Mouse (Mus musculus) hindbrain, embryonic 14.5 days (tissue): ENCODE results near the gene Zfp740. TPM values are rescaled to one million over a fixed set of nuclear protein-coding genes. Genes with fewer than 3 reads are reported as not detected.

Source experiments
- ATAC-seq: fragments of 200-750 bp; cut with Nextera tagmentation; 2 replicates; pipeline ENCODE4 v1.8.0; 2017; ENCODE audit warnings: moderate number of reproducible peaks, mild to moderate bottlenecking, moderate TSS enrichment, moderate library complexity; ENCODE audit not compliant: low FRiP score
- DNase-seq: peaks from one replicate; pipeline ENCODE4 v3.0.0-alpha.2; 2015; ENCODE audit warnings: low spot score
- H3K27ac ChIP-seq: fragments of 300-500 bp; sonication (generic); 2 replicates; pipeline ENCODE4 v1.5.1; 2014; ENCODE audit warnings: mild to moderate bottlenecking, moderate library complexity
- H3K27me3 ChIP-seq: fragments of 300-500 bp; sonication (generic); 2 replicates; pipeline ENCODE4 v1.6.1; 2014; ENCODE audit warnings: mild to moderate bottlenecking, low read length, mixed read lengths; ENCODE audit not compliant: control insufficient read depth, insufficient read depth
- H3K36me3 ChIP-seq: fragments of 300-500 bp; sonication (generic); replicated peaks from 2 replicates; pipeline ENCODE4 v1.6.1; 2014; ENCODE audit not compliant: control insufficient read depth, insufficient read depth
- H3K4me1 ChIP-seq: fragments of 300-500 bp; sonication (generic); replicated peaks from 2 replicates; pipeline ENCODE4 v1.6.1; 2014; ENCODE audit warnings: antibody characterized with exemption, low read length, mixed read lengths; ENCODE audit not compliant: control insufficient read depth, insufficient read depth
- H3K4me2 ChIP-seq: fragments of 300-500 bp; sonication (generic); replicated peaks from 2 replicates; pipeline ENCODE4 v1.6.1; 2014; ENCODE audit warnings: mild to moderate bottlenecking, moderate library complexity
- H3K4me3 ChIP-seq: fragments of 300-500 bp; sonication (generic); replicated peaks from 2 replicates; pipeline ENCODE4 v1.5.1; 2014; ENCODE audit warnings: mild to moderate bottlenecking, low read length
- H3K9ac ChIP-seq: fragments of 300-500 bp; sonication (generic); 2 replicates; pipeline ENCODE4 v1.6.1; 2014
- H3K9me3 ChIP-seq: fragments of 300-500 bp; sonication (generic); 2 replicates; pipeline ENCODE4 v1.6.1; 2016; ENCODE audit warnings: low read length; ENCODE audit not compliant: control insufficient read depth
- WGBS: fragments of 180-500 bp; shearing (Covaris S2); extraction: QIAGEN DNeasy Blood & Tissue Kit; methylation state at CpG from one replicate; pipeline ENCODE4 v1.1.7; 2014; 5-methylcytosine and 5-hydroxymethylcytosine counted together
- polyA plus RNA-seq: library from polyadenylated mRNA; unstranded; fragments of >200 nt; fragmentation: Nextera tagmentation; extraction: Ambion mirVana; gene quantifications from 2 replicates; pipeline ENCODE4 v1.2.1, GENCODE M21; 2014

Gene Zfp740
- polyA plus RNA-seq, 1 experiment from 2014 or later: 45.4 TPM

DNA sequence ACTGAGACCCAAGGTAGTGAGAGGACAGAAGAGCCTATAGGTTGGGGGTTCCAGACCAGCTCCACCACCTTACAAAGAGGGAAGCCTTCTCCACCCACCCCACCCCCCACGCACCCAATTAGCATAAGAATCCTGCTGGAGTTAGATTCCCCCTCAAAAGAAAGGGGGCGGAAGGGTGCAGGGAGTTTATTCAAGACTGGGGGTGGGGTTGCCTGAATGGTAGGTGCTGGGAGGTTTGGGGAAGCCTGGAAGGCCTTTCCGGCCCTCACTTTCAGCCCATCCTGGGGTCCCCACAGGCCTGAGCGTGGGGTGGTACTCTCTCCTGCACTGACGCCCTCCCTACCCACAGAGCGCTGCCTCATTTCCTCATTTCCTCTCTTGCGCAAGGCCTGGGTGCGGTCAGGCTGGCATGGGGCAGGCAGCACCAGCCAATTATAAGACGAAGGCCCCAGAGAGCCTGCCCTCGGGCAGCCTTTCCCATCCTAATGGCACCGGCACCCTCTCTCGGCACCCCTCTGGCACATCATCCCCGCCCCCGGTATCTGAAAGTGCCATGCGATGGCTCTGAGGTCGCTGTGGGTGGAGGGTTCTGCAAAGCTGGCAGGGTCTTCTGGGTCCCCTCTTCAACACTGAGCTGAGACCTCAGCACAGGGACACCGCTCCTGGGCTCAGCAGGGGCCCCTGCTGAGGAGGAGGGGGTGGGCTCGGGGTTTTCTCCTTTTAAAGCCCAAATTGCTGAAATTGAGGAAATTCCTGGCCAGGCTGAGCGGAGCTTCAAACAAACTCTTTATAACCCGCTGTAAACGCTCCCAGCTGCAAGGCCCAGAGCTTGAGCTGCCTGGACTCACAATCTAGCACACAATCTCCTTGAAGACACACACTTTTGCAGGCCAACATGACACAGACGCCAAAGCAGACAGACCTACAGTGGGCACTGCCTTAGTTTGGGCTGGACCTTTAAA, 40.5 kb downstream of the Zfp740 start:
- ATAC-seq: no peak
- peaks cover 50% of the 10 kb centered on the region for H3K27me3 ChIP-seq

GRCm38 (mm10) chr15:102244306-102245191, 41.5 kb downstream of the Zfp740 start:
- Histone ChIP-seq H3K4me3 (peak overlapping the region; percentile 48), H3K4me1 (peaks cover 38% of the 10 kb centered on the region; the same call in 1 of the 2 replicates), H3K27ac (0 out of 2 replicates have a peak overlapping the region, but pooled peaks have one; percentile 14), H3K4me2 (peak overlapping the region; percentile 98), H3K27me3 (peaks cover 61% of the 10 kb centered on the region), H3K9ac (peak overlapping the region; percentile 39), H3K36me3 (no peaks in the 10 kb centered on the region), H3K9me3 (no peaks in the 10 kb centered on the region)
- no peak for DNase-seq
- 8% methylated on average over 19 of the region's 19 CpGs for WGBS
- no peak for ATAC-seq

More for the DNA sequence above, 40.5 kb downstream of the Zfp740 start:
- H3K4me1 ChIP-seq: peaks cover 38% of the 10 kb centered on the region; the same call in 1 of the 2 replicates
- H3K4me3 ChIP-seq: peak overlapping the region; percentile 5; the same call in 1 of the 2 replicates
- DNase-seq: no peak
- peak overlapping the region; percentile 39; the same call in 1 of the 2 replicates for H3K9ac ChIP-seq
- H3K27ac ChIP-seq: 0 out of 2 replicates have a peak overlapping the region, but pooled peaks have one; percentile 14
- H3K9me3 ChIP-seq: no peaks in the 10 kb centered on the region
- peak overlapping the region; percentile 98 for H3K4me2 ChIP-seq
- no peaks in the 10 kb centered on the region for H3K36me3 ChIP-seq
- 14% methylated on average over 22 of the region's 22 CpGs for WGBS

GRCm38 (mm10) chr15:102245461-102245881, 42.4 kb downstream of the Zfp740 start:
- Histone ChIP-seq H3K4me2 (peak overlapping the region; percentile 98), H3K27ac (no peak overlapping the region), H3K9me3 (no peaks in the 10 kb centered on the region), H3K27me3 (peaks cover 66% of the 10 kb centered on the region), H3K4me1 (peaks cover 38% of the 10 kb centered on the region; the same call in 1 of the 2 replicates), H3K9ac (peak overlapping the region; percentile 67), H3K4me3 (peak overlapping the region; percentile 48), H3K36me3 (no peaks in the 10 kb centered on the region)
- no peak for DNase-seq
- 4% methylated on average over 14 of the region's 14 CpGs for WGBS
- no peak for ATAC-seq

DNA sequence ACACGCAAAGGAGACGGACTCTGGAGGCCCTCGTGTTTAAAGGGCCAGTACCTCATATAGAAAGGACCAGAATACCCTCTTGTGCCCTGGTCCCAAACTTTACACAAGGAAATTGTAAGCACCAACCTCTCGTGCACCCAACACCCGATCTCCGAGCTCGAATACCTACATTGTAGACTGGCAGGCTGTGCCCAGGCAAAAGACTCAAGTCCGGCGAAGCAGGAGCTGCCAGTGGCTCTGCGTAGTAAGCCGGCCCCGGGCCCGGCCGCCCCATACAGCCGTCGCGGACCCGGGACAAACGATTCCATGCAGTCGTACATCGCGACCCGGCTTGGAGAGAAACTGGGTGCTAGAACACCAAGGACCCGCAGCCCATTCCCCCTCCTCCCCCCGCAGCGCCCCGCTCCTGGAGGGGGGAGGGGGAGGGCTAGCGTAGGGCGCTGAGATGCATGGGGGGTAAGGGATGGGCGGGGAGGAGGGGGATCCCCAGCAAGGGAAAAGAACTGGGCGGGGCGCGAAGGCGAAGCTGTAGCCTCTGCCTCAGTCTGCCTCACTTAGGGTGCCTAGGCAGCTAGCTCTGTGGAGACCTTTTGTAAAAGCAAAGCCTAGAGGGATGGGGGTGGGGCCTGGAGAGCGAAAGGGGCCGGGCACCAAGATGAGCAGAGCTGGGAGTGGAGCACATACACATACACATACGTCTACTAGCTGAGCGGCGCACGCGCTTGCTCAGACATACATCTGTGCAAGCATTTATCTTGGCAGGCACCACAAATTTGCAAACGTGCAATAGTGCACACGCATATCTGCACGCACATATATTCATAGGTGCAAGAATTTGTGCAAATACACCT, 43.1 kb downstream of the Zfp740 start:
- peak; percentile 81 for ATAC-seq
- under 1% methylated on average over 37 of the region's 44 CpGs for WGBS
- peaks cover 66% of the 10 kb centered on the region for H3K27me3 ChIP-seq

DNA sequence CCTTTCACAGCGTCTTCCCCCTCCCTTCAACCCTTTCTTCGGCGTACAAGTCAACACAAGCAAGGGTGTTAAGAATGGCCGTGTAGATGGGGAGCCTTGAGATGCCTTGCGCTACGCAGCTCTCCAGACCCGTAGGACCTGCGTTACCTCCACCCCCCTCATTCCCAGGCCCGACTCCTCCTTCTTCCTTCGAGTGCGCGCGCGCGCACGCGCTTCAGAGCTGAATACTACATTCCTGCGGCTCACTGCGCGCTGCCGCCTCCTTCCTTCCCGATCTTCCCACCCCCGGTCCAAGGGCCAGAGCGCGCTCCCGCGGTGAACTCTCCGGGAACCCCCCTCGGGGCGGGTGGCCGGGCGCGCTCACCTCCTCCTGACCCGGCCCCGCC, 43.8 kb downstream of the Zfp740 start:
- Histone ChIP-seq H3K9ac (peak overlapping the region; percentile 67), H3K4me3 (peak overlapping the region; percentile 48), H3K4me1 (peaks cover 38% of the 10 kb centered on the region; the same call in 1 of the 2 replicates), H3K9me3 (no peaks in the 10 kb centered on the region), H3K27me3 (peaks cover 70% of the 10 kb centered on the region), H3K36me3 (no peaks in the 10 kb centered on the region), H3K27ac (peak overlapping the region; percentile 84), H3K4me2 (peak overlapping the region; percentile 98)
- under 1% methylated on average over 26 of the region's 35 CpGs for WGBS
- peak; percentile 89 for DNase-seq
- peak; percentile 81 for ATAC-seq

More for the DNA sequence above, 43.1 kb downstream of the Zfp740 start:
- Histone ChIP-seq H3K4me2 (peak overlapping the region; percentile 98), H3K4me1 (peaks cover 38% of the 10 kb centered on the region; the same call in 1 of the 2 replicates), H3K36me3 (no peaks in the 10 kb centered on the region), H3K9ac (peak overlapping the region; percentile 67), H3K4me3 (peak overlapping the region; percentile 48), H3K9me3 (no peaks in the 10 kb centered on the region), H3K27ac (peak overlapping the region; percentile 84)
- DNase-seq: peak; percentile 69

DNA sequence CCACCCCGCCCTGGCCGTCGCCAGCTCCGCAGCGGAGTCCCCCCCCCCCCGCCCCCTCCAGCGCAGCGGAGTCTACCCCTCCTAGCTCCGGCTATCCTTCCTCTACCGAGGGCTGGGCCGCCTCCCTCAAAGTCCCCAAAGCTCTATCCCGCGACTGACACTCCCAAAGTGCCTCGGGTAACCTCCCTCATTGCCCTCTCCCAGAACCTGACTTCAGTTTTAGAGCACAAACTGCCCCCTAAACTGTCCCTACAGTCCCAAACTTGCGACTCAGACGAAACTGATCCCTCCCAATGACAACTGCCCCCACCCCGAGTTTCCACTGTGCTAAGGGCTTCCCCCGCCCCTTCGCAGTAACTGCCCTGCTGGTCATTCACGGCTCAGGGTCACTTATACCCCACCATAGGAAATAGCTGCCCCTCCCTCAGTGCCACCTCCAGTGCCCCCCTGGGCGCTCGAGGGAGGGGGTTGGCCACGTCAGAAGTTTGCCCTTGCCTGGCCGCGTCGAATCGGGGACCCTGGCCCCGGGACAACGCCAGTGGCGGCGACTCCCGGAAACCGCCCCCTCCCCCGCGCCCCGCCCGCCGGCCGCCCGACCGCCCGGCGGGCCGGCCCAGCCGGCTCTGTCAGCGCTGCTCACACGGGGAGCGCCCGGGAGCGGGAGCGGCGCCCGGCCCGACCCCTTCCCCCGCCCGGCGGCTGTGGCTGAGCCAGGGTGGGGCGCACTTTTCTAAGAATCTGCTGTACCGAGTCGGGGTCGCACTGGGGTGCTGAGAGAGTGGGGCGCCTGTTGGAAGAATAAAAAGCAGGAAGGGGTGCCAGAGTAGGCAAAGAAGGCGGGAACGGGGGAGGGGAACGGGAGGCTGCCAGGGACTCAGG, 44.4 kb downstream of the Zfp740 start:
- no peaks in the 10 kb centered on the region for H3K9me3 ChIP-seq
- under 1% methylated on average over 58 of the region's 65 CpGs for WGBS
- peak overlapping the region; percentile 48 for H3K4me3 ChIP-seq
- H3K27me3 ChIP-seq: peaks cover 64% of the 10 kb centered on the region
- H3K36me3 ChIP-seq: no peaks in the 10 kb centered on the region
- H3K4me2 ChIP-seq: peak overlapping the region; percentile 98
- H3K4me1 ChIP-seq: peaks cover 38% of the 10 kb centered on the region; the same call in 1 of the 2 replicates
- ATAC-seq (peak; percentile 29; the same call in 1 of the 2 replicates), DNase-seq (no peak)
- H3K9ac ChIP-seq: peak overlapping the region; percentile 67
- H3K27ac ChIP-seq: peak overlapping the region; percentile 84

GRCm38 (mm10) chr15:102248131-102248811, 45.2 kb downstream of the Zfp740 start:
- H3K4me2 ChIP-seq: peak overlapping the region; percentile 98
- H3K9me3 ChIP-seq: no peaks in the 10 kb centered on the region
- H3K9ac ChIP-seq: peak overlapping the region; percentile 67
- H3K27ac ChIP-seq: no peak overlapping the region
- H3K36me3 ChIP-seq: no peaks in the 10 kb centered on the region
- 9% methylated on average over 8 of the region's 8 CpGs for WGBS
- peaks cover 61% of the 10 kb centered on the region for H3K27me3 ChIP-seq
- no peak for DNase-seq
- peaks cover 36% of the 10 kb centered on the region; the same call in 1 of the 2 replicates for H3K4me1 ChIP-seq
- no peak for ATAC-seq
- H3K4me3 ChIP-seq: peak overlapping the region; percentile 48
